Mouse (Mus musculus) midbrain, embryonic 13.5 days (tissue): ENCODE data around the gene Sez6l2. TPM values are rescaled to one million over a fixed set of nuclear protein-coding genes. Genes with fewer than 3 reads are reported as not detected.

Source experiments
- ATAC-seq: fragments of 200-750 bp; cut with Nextera tagmentation; 2 replicates; pipeline ENCODE4 v1.8.0; 2017; ENCODE audit warnings: mild to moderate bottlenecking, moderate TSS enrichment, moderate library complexity
- H3K27ac ChIP-seq: fragments of 300-500 bp; sonication (generic); 2 replicates; pipeline ENCODE4 v1.5.1; 2015; ENCODE audit warnings: inconsistent platforms, mild to moderate bottlenecking, moderate library complexity
- H3K27me3 ChIP-seq: fragments of 300-500 bp; sonication (generic); 2 replicates; pipeline ENCODE4 v1.6.1; 2015; ENCODE audit warnings: mild to moderate bottlenecking, inconsistent platforms
- H3K36me3 ChIP-seq: fragments of 300-500 bp; sonication (generic); 2 replicates; pipeline ENCODE4 v1.6.1; 2015; ENCODE audit warnings: mild to moderate bottlenecking, inconsistent platforms
- H3K4me1 ChIP-seq: fragments of 300-500 bp; sonication (generic); replicated peaks from 2 replicates; pipeline ENCODE4 v1.6.1; 2015; ENCODE audit warnings: inconsistent platforms
- H3K4me2 ChIP-seq: fragments of 300-500 bp; sonication (generic); replicated peaks from 2 replicates; pipeline ENCODE4 v1.6.1; 2015; ENCODE audit warnings: moderate library complexity, mild to moderate bottlenecking, inconsistent platforms
- H3K4me3 ChIP-seq: fragments of 300-500 bp; sonication (generic); replicated peaks from 2 replicates; pipeline ENCODE4 v1.5.1; 2015; ENCODE audit warnings: mild to moderate bottlenecking, inconsistent platforms
- H3K9ac ChIP-seq: fragments of 300-500 bp; sonication (generic); replicated peaks from 2 replicates; pipeline ENCODE4 v1.6.1; 2015; ENCODE audit warnings: mild to moderate bottlenecking, inconsistent platforms
- H3K9me3 ChIP-seq: fragments of 300-500 bp; sonication (generic); 2 replicates; pipeline ENCODE4 v1.6.1; 2016; ENCODE audit warnings: mild to moderate bottlenecking, inconsistent platforms
- WGBS: fragments of 180-500 bp; shearing (Covaris S2); methylation state at CpG from one replicate; pipeline ENCODE4 v1.1.7; 2015; 5-methylcytosine and 5-hydroxymethylcytosine counted together
- polyA plus RNA-seq: library from polyadenylated mRNA; unstranded; fragments of >200 nt; fragmentation: Nextera tagmentation; extraction: Ambion mirVana; gene quantifications from 2 replicates; pipeline ENCODE4 v1.2.1, GENCODE M21; 2015

The Sez6l2 gene
- polyA plus RNA-seq, 1 experiment from 2014 or later, result 34.9 TPM

DNA sequence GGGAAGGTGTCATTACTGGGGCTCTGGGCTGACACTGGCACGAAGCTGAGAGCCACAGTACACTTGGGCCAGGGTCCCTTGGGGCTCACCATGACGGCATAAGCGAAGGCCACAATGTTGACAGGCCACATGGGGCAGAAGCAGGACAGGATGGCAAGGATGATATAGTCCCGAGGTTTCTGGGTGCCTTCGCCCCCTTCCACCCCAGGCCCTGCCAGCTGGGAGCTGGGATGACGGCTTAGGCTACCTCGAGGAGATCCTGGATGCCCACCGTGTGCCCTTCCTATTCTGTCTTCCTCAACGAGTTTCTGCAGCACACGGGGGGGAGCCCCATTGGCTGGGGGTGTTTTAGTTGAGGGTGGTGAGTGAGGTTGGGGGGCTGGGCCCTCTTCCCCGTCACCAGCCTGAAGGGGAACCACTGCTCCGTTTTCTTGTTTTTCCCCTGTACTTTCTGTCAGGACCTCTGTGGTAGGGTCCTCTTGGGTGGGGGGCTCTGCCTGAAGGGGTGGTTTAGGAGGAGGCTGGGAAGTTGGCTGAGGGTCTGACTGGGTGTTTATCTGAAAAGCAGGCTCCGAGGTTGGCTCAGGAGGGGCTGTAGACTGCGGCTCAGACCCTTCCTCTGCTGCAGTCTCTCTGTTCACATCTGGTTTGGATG lies 69.1 kb downstream of the Sez6l2 start:
- H3K4me1 ChIP-seq, result peaks cover 88% of the 10 kb centered on the region
- no peak for ATAC-seq
- H3K4me2 ChIP-seq, result peak overlapping the region; percentile 85
- no peak overlapping the region for H3K27ac ChIP-seq
- H3K27me3 ChIP-seq, result no peaks in the 10 kb centered on the region
- 0 out of 2 replicates have a peak overlapping the region, but pooled peaks have one; percentile 56 for H3K4me3 ChIP-seq
- H3K9ac ChIP-seq, result peak overlapping the region; percentile 84
- peaks cover 38% of the 10 kb centered on the region for H3K36me3 ChIP-seq
- H3K9me3 ChIP-seq, result no peaks in the 10 kb centered on the region
- WGBS, result 83% methylated on average over 14 of the region's 14 CpGs

- Histone ChIP-seq H3K4me1 (peaks cover 88% of the 10 kb centered on the region), H3K36me3 (peaks cover 34% of the 10 kb centered on the region), H3K27me3 (no peaks in the 10 kb centered on the region), H3K9ac (peak overlapping the region; percentile 84), H3K4me3 (peak overlapping the region; percentile 56), H3K9me3 (no peaks in the 10 kb centered on the region), H3K27ac (peak overlapping the region; percentile 100; the same call in 1 of the 2 replicates), H3K4me2 (peak overlapping the region; percentile 85)
- WGBS, result 60% methylated on average over 3 of the region's 3 CpGs
- no peak for ATAC-seq
Observed at GRCm38 (mm10) chr7:127020031-127020430, 69.7 kb downstream of the Sez6l2 start.

Other genes with a start within 250 kb of the Sez6l2 start
- gene Coro1a, start 242.8 kb upstream of the Sez6l2 start, polyA plus RNA-seq, result 96.3 and 101 TPM in 2 replicates
- 78.8 and 80.7 TPM in 2 replicates for gene Mapk3, start 191.0 kb upstream of the Sez6l2 start, polyA plus RNA-seq
- gene Gdpd3, start 184.2 kb upstream of the Sez6l2 start, polyA plus RNA-seq, result 2.5 and 2.9 TPM in 2 replicates
- 163 and 180 TPM in 2 replicates for gene Ypel3, start 173.6 kb upstream of the Sez6l2 start, polyA plus RNA-seq
- 0.36 and 0.49 TPM in 2 replicates for gene Tbx6, start 169.1 kb upstream of the Sez6l2 start, polyA plus RNA-seq
- gene Ppp4c, start 158.1 kb upstream of the Sez6l2 start, polyA plus RNA-seq, result 224 and 241 TPM in 2 replicates
- gene Fam57b, start 152.9 kb upstream of the Sez6l2 start, polyA plus RNA-seq, result 48.3 and 52.6 TPM in 2 replicates
- not detected in 2 replicates for gene 4930451I11Rik, start 118.9 kb upstream of the Sez6l2 start, polyA plus RNA-seq
- gene Doc2a, start 103.1 kb upstream of the Sez6l2 start, polyA plus RNA-seq, result 5.3 and 8.5 TPM in 2 replicates
- 26.8 and 28.5 TPM in 2 replicates for gene Hirip3, start 88.6 kb upstream of the Sez6l2 start, polyA plus RNA-seq
- 84.3 and 88.8 TPM in 2 replicates for gene Ino80e, start 88.2 kb upstream of the Sez6l2 start, polyA plus RNA-seq
- 61.4 and 63.1 TPM in 2 replicates for gene Taok2, start 65.9 kb upstream of the Sez6l2 start, polyA plus RNA-seq
- gene Tmem219, start 27.6 kb upstream of the Sez6l2 start, polyA plus RNA-seq, result 33.2 and 35.0 TPM in 2 replicates
- 84.3 and 85.7 TPM in 2 replicates for gene Kctd13, start 21.7 kb upstream of the Sez6l2 start, polyA plus RNA-seq
- gene Asphd1, start 981 bp upstream of the Sez6l2 start, polyA plus RNA-seq, result 5.5 and 5.8 TPM in 2 replicates
- gene Cdipt, start 25.4 kb downstream of the Sez6l2 start, polyA plus RNA-seq, result 101 and 108 TPM in 2 replicates
- gene Cdiptos, start 25.5 kb downstream of the Sez6l2 start, polyA plus RNA-seq, result 0.72 and 0.85 TPM in 2 replicates
- 3.0 and 3.7 TPM in 2 replicates for gene Mvp, start 64.1 kb downstream of the Sez6l2 start, polyA plus RNA-seq
- gene Pagr1b, start 65.9 kb downstream of the Sez6l2 start, polyA plus RNA-seq, result 0.30 TPM in 1 of 2 replicates, not detected in the other
- 39.8 and 40.8 TPM in 2 replicates for gene Pagr1a, start 66.8 kb downstream of the Sez6l2 start, polyA plus RNA-seq
- 72.0 and 73.9 TPM in 2 replicates for gene Gm42742, start 70.5 kb downstream of the Sez6l2 start, polyA plus RNA-seq
- 10.8 and 11.9 TPM in 2 replicates for gene Prrt2, start 70.6 kb downstream of the Sez6l2 start, polyA plus RNA-seq
- 58.2 and 72.5 TPM in 2 replicates for gene Maz, start 76.5 kb downstream of the Sez6l2 start, polyA plus RNA-seq
- gene Kif22, start 91.9 kb downstream of the Sez6l2 start, polyA plus RNA-seq, result 57.5 and 61.0 TPM in 2 replicates
- not detected in 2 replicates for gene Zg16, start 136.8 kb downstream of the Sez6l2 start, polyA plus RNA-seq
- 0.90 and 1.5 TPM in 2 replicates for gene AI467606, start 140.8 kb downstream of the Sez6l2 start, polyA plus RNA-seq
- gene Qprt, start 171.7 kb downstream of the Sez6l2 start, polyA plus RNA-seq, result 0.79 and 0.98 TPM in 2 replicates
- 0.06 and 0.09 TPM in 2 replicates for gene Spn, start 187.3 kb downstream of the Sez6l2 start, polyA plus RNA-seq
- gene Cd2bp2, start 245.5 kb downstream of the Sez6l2 start, polyA plus RNA-seq, result 90.8 and 96.1 TPM in 2 replicates